In the genomic region with DNA sequence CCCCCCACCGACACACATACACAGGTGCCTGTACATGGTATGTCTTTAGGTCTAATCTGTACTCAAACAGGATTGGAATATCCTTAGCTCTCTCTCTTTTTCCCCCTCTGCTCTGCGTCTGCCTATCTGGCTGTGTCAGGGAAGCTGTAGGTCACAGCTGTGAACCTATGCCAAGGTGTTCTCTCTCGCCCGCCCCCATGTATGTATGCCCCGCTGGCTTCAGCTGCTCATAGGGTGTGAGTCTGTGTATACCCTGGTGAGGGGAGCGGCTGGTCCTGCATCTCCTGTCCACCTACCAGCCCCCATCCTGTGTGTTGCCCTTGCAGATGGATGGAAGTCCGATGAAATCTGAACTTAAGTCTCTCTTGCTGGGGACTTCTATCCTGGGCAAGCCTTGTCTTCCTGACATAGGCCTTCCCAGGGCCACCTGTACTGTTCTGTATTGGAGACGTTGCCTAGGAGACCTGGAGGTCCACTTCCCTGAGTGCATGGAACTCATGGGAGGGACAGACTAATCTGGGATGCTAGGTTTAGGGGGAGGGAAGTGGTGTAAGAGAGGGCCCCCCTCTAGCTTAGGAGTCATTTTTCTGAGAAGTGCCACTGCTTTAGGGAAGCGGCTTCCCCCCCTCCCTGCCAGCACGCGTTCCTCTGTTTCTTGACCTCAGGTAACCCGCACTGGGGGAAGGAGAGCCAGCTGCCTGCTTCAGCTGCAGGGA, we compare ENCODE assay signal across 12 mouse cellular contexts. TPM values are rescaled to one million over a fixed set of nuclear protein-coding genes. Genes with fewer than 3 reads are reported as not detected.
DNase-seq lines count a peak whose midpoint lies in the region; ATAC-seq and TF ChIP-seq lines count a peak whose summit lies in the region.
"Had no signal": no experiment of that assay in that cellular context is flagged by ENCODE, and none has a peak within 500 bp of the region (broad histone marks: within the 10 kb centered on the region; RNA-seq: fewer than 3 reads in every experiment).

No protein-coding gene starts in this region.

- no peak overlapping the region for H3K27ac ChIP-seq in heart, embryonic 13.5 days (replicated peaks)
- H3K27ac ChIP-seq in lung, postnatal 0 days (ENCODE audit: low read length): 0 out of 2 replicates have a peak overlapping the region, but pooled peaks have one; percentile 88
- H3K27ac ChIP-seq: embryonic facial prominence, embryonic 12.5 days had no signal

- intact Hi-C loops in heart, postnatal 25 days (cut with DNase I): no loop called here

- H3K36me3 ChIP-seq in heart, embryonic 13.5 days: peaks cover 34% of the 10 kb centered on the region
- 0 out of 2 replicates have a peak, but pooled peaks cover 5% of the 10 kb centered on the region for H3K36me3 ChIP-seq in lung, postnatal 0 days (ENCODE audit: insufficient read depth, low read length)
- H3K36me3 ChIP-seq: liver, embryonic 13.5 days had no signal

- H3K4me3 ChIP-seq in heart, embryonic 13.5 days: no peak overlapping the region
- no peak overlapping the region for H3K4me3 ChIP-seq in lung, postnatal 0 days (ENCODE audit: low read depth, low read length)
- H3K4me3 ChIP-seq: embryonic facial prominence, embryonic 12.5 days; liver, embryonic 13.5 days had no signal

- WGBS in heart, embryonic 13.5 days: 70% methylated on average over 12 of the region's 12 CpGs
- WGBS in lung, postnatal 0 days: 64% methylated on average over 11 of the region's 12 CpGs

- ATAC-seq in heart, embryonic 13.5 days (ENCODE audit: extremely low read depth, insufficient number of reproducible peaks, low FRiP score, low TSS enrichment): no peak
- ATAC-seq in lung, postnatal 0 days: no peak
- ATAC-seq in erythroid progenitor cell, adult 5-6 weeks (replicated peaks; ENCODE audit: low FRiP score, poor library complexity, severe bottlenecking): 0 out of 2 replicates have a peak, but pooled peaks have one; percentile 20
- 0 out of 2 replicates have a peak, but pooled peaks have one; percentile 12 for ATAC-seq in megakaryocyte progenitor cell, adult 5-6 weeks (replicated peaks; ENCODE audit: poor library complexity)
- ATAC-seq: inflammation-experienced regulatory T-cells, adult 6 months; midbrain, embryonic 16.5 days had no signal

- H3K9me3 ChIP-seq in heart, embryonic 13.5 days: no peaks in the 10 kb centered on the region
- H3K9me3 ChIP-seq in lung, postnatal 0 days (ENCODE audit: low read length): no peaks in the 10 kb centered on the region
- H3K9me3 ChIP-seq: embryonic facial prominence, embryonic 12.5 days; liver, embryonic 13.5 days had no signal

- H3K9ac ChIP-seq in heart, embryonic 13.5 days: peak overlapping the region; percentile 69
- H3K9ac ChIP-seq in lung, postnatal 0 days (replicated peaks; ENCODE audit: low read depth): no peak overlapping the region
- H3K9ac ChIP-seq: embryonic facial prominence, embryonic 12.5 days; liver, embryonic 13.5 days had no signal

- TF ChIP-seq CTCF in lung, postnatal 0 days (IDR thresholded peaks at IDR 0.05): no peak

- H3K4me1 ChIP-seq in heart, embryonic 13.5 days: peaks cover 97% of the 10 kb centered on the region
- H3K4me1 ChIP-seq in lung, postnatal 0 days (ENCODE audit: insufficient read depth, low read depth, low read length): peaks cover 46% of the 10 kb centered on the region

- no peak for DNase-seq in heart, postnatal 25 days (ENCODE audit: low spot score)
- peak; percentile 59 for DNase-seq in lung, postnatal 0 days (ENCODE audit: low spot score)
- no peak for DNase-seq in lung, postnatal 36 days
- DNase-seq in cerebellum, postnatal 14 days: no peak
- DNase-seq in cerebellum, adult 8-10 months: no peak
- DNase-seq: liver, embryonic 13.5 days had no signal

- no peaks in the 10 kb centered on the region for H3K27me3 ChIP-seq in heart, embryonic 13.5 days (replicated peaks)
- H3K27me3 ChIP-seq in lung, postnatal 0 days (replicated peaks; ENCODE audit: insufficient read depth, low read length): no peaks in the 10 kb centered on the region
- H3K27me3 ChIP-seq: embryonic facial prominence, embryonic 12.5 days; liver, embryonic 13.5 days had no signal

- no peak overlapping the region for H3K4me2 ChIP-seq in heart, embryonic 13.5 days
- no peak overlapping the region for H3K4me2 ChIP-seq in lung, postnatal 0 days (replicated peaks; ENCODE audit: low read depth, low read length)
- H3K4me2 ChIP-seq: embryonic facial prominence, embryonic 12.5 days had no signal

- TF ChIP-seq EP300 in lung, postnatal 0 days (IDR thresholded peaks at IDR 0.05): no peak

RNA-seq across cellular contexts. Expression of gene Rara, which starts 21.8 kb away (rescaled TPM):
- polyA plus RNA-seq in heart, embryonic 13.5 days (2015; fragmentation: Nextera tagmentation; extraction: Ambion mirVana): 27.9 and 28.3 TPM in 2 replicates
- total RNA-seq in heart, postnatal 25 days (2021): 10 to 100 TPM; 11.8 TPM
- polyA plus RNA-seq in lung, postnatal 0 days (2015; fragmentation: Nextera tagmentation; extraction: Ambion mirVana): 26.2 and 28.8 TPM in 2 replicates
- total RNA-seq in erythroid progenitor cell, adult 5-6 weeks (2015; ENCODE audit: low replicate concordance): 4.3 and 18.4 TPM in 2 replicates
- total RNA-seq in erythroid progenitor cell, adult 5-6 weeks (2017; ENCODE audit: low replicate concordance): 0.51 and 1.4 TPM in 2 replicates
- total RNA-seq in megakaryocyte progenitor cell, adult 5-6 weeks (2015): 4.4 and 5.9 TPM in 2 replicates
- 1.6 and 2.2 TPM in 2 replicates for total RNA-seq in megakaryocyte progenitor cell, adult 5-6 weeks (2017)

RNA-seq across cellular contexts. Expression of gene Gjd3, which starts 33.4 kb away (rescaled TPM):
- 1.3 and 3.3 TPM in 2 replicates for polyA plus RNA-seq in heart, embryonic 13.5 days (2015; fragmentation: Nextera tagmentation; extraction: Ambion mirVana)
- 1 to 10 TPM in 1 of 2 experiments, under 1 TPM in 1; 0.52 to 1.1 TPM for total RNA-seq in heart, postnatal 25 days (2021)
- 0.56 and 1.0 TPM in 2 replicates for polyA plus RNA-seq in lung, postnatal 0 days (2015; fragmentation: Nextera tagmentation; extraction: Ambion mirVana)
- not detected in 2 replicates for total RNA-seq in erythroid progenitor cell, adult 5-6 weeks (2015; ENCODE audit: low replicate concordance)
- total RNA-seq in erythroid progenitor cell, adult 5-6 weeks (2017; ENCODE audit: low replicate concordance): not detected in 2 replicates
- not detected in 2 replicates for total RNA-seq in megakaryocyte progenitor cell, adult 5-6 weeks (2015)
- not detected in 2 replicates for total RNA-seq in megakaryocyte progenitor cell, adult 5-6 weeks (2017)
- polyA plus RNA-seq: inflammation-experienced regulatory T-cells, adult 6 months; liver, embryonic 13.5 days had no signal

RNA-seq across cellular contexts. Expression of gene Cdc6, which starts 41.8 kb away (rescaled TPM):
- polyA plus RNA-seq in heart, embryonic 13.5 days (2015; fragmentation: Nextera tagmentation; extraction: Ambion mirVana): 21.1 and 22.9 TPM in 2 replicates
- total RNA-seq in heart, postnatal 25 days (2021): under 1 TPM; 0.28 to 0.52 TPM
- polyA plus RNA-seq in lung, postnatal 0 days (2015; fragmentation: Nextera tagmentation; extraction: Ambion mirVana): 2.5 and 2.6 TPM in 2 replicates
- total RNA-seq in erythroid progenitor cell, adult 5-6 weeks (2015; ENCODE audit: low replicate concordance): 72.4 and 84.3 TPM in 2 replicates
- 96.1 and 116 TPM in 2 replicates for total RNA-seq in erythroid progenitor cell, adult 5-6 weeks (2017; ENCODE audit: low replicate concordance)
- total RNA-seq in megakaryocyte progenitor cell, adult 5-6 weeks (2015): 42.6 and 56.1 TPM in 2 replicates
- total RNA-seq in megakaryocyte progenitor cell, adult 5-6 weeks (2017): 40.7 and 44.1 TPM in 2 replicates

Comparison
In these comparisons a context has a peak if more than half of its experiments do, and no peak if none do; other contexts are left out.
1. ATAC-seq: peak in erythroid progenitor cell, adult 5-6 weeks (single experiment) and megakaryocyte progenitor cell, adult 5-6 weeks (single experiment); none in heart, embryonic 13.5 days (single experiment) and lung, postnatal 0 days (single experiment).
2. RNA of gene Cdc6, which starts 41.8 kb away (total RNA-seq): 72.4 to 116 TPM in erythroid progenitor cell, adult 5-6 weeks and 40.7 to 56.1 TPM in megakaryocyte progenitor cell, adult 5-6 weeks; 0.28 to 0.52 TPM in heart, postnatal 25 days; every median in the first group is over 10 times any median in the second.